Mouse (Mus musculus) cortical plate, adult 2 months (tissue): ENCODE measurements around the gene Edrf1. TPM values are rescaled to one million over a fixed set of nuclear protein-coding genes. Genes with fewer than 3 reads are reported as not detected.

Source experiments
- H3K27ac ChIP-seq: fragments of 200-500 bp; 2 replicates; pipeline ENCODE4 v1.5.1; 2012; ENCODE audit warnings: low read length, control low read depth, inconsistent platforms; ENCODE audit not compliant: insufficient read depth
- H3K4me1 ChIP-seq: fragments of 200-500 bp; 2 replicates; pipeline ENCODE4 v1.6.1; 2011; ENCODE audit warnings: low read length; ENCODE audit not compliant: control insufficient read depth, insufficient read depth
- H3K4me3 ChIP-seq: fragments of 200-500 bp; 2 replicates; pipeline ENCODE4 v1.5.1; 2011; ENCODE audit warnings: mild to moderate bottlenecking, low read length, control low read depth; ENCODE audit not compliant: insufficient read depth
- CTCF ChIP-seq: fragments of 200-500 bp; IDR thresholded peaks from 2 replicates; pipeline ENCODE4 v1.5.1; 2011; ENCODE audit warnings: mild to moderate bottlenecking, control low read depth, low read length; ENCODE audit not compliant: insufficient read depth; ENCODE audit errors: extremely low read depth
- POLR2A ChIP-seq: fragments of 200-500 bp; IDR thresholded peaks from 2 replicates; pipeline ENCODE4 v1.6.1; 2011; ENCODE audit warnings: mild to moderate bottlenecking, low read length, control low read depth; ENCODE audit not compliant: insufficient read depth; ENCODE audit errors: extremely low read depth
- polyA plus RNA-seq: library from polyadenylated mRNA; depleted of rRNA; stranded (reverse); fragments of >200 nt; gene quantifications from 2 replicates; pipeline ENCODE4 v1.2.3, GENCODE M21; 2012; rRNA removed

Gene Edrf1
- 20.2 and 22.2 TPM in 2 replicates for polyA plus RNA-seq

DNA sequence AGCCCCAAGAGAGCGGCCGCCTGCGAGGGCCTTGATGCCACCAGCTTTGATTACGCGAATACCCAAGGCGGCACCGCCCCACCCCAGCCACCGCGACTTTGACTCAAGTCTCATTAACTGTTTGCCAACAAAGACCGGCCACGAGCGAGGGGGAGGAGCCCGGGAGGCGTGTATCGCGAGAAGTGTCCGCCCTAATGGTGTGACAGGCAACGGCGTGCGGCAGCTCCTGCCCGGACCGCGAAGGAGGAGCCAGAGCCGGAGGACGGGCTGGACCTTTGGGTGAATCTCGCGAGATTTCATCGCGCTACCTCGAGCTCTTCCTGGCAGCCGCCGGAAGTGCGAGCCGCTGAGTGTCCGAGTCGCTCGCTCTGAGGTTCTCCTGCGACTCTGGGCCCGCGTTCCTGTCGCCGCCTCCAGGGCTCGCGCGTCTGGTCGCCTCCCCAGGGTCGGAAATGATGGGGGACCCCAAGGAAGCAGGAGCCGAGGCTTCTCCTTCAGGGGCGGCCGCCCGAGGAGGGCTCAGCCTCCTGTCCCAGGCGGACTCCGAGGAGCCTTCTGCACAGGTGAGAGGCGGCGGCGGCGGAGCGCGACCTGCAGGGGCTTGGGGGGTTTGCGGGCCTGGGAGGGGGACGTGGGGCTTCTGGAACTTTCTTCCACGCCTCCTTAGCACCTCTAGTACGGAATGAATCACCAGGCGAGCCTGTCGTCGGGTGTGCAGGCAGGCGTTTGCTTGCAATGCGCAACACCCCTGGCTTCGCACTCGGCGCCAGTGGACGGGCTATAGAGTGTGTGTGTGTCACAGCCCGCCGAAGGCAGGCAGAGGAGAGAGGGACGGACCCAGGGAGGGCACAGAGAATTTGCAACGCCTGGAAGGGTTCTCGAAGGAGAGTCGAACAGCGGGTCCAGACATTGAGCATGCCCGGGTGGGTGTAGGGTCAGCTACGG is at the start of gene Edrf1:
Gene Edrf1, plus strand, starts transcription at position 183 of the 945 bp plus-strand sequence.
- Histone ChIP-seq H3K4me1 (peaks cover 2% of the 10 kb centered on the region; the same call in 1 of the 2 replicates), H3K4me3 (peak within 1 kb of the TSS; percentile 79), H3K27ac (peak within 1 kb of the TSS; percentile 43; the same call in 1 of the 2 replicates)
- no peak for TF ChIP-seq CTCF
- TF ChIP-seq POLR2A, result peak; percentile 87

DNA sequence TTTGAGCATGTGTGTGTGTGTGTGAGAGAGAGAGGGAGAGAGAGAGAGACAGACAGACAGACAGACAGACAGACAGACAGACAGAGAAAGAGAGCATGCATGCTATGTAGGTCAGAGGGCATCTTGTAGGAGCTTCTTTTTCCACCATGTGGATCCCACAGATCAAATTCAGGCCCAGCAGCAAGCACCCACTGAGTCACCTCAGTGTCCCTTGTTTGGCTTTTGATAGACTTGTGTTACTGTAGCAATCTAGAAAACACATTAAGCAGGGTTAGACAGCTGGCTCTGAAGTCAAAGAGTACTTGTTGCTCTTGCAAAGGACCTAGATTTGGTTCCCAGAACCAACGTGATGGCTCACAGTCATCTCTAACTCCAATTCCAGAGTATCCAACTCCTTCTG is 45.6 kb upstream of the Edrf1 start:
- no peaks in the 10 kb centered on the region for H3K4me1 ChIP-seq
- H3K27ac ChIP-seq, result no peak overlapping the region
- H3K4me3 ChIP-seq, result no peak overlapping the region
- TF ChIP-seq CTCF (no peak), POLR2A (no peak)

DNA sequence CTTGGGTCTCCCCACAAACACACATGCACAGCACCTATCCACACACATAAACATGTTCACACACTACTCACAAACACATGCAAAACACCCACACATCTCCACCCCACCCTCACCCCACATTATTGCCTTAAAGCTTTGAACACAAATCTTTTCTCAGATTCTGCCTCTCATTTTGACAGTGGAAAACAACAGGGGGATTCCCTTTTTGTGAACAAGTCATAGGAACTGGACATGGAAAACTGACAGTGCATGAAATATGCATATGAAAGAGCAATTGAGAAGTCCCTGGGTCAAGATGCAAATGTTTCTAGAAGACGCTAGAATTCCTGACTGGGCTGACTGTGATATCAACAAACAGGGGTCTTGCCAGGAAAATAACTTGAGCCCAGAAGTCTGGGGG is 36.8 kb upstream of the Edrf1 start:
- no peak for TF ChIP-seq POLR2A
- no peak for TF ChIP-seq CTCF
- H3K4me3 ChIP-seq, result no peak overlapping the region
- H3K27ac ChIP-seq, result no peak overlapping the region
- no peaks in the 10 kb centered on the region for H3K4me1 ChIP-seq

DNA sequence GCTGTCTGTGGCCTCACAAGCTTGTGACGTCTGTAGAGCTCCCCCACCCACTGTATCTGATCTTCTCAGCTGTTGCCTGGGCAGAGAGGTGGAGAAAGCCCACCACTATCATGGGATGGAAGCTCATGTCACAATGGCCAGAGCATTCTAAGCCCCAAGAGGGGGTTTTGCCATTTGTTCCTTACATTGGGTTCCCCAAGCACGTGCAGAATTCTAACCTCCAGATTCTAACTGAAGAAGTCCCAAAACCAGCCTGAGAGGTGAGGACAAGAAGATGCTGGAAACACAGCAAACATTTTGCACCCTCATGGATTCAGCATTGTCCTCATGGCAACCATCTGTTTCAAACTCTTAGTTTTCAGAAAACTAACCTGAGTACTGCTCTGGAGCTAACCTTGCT is 35.3 kb upstream of the Edrf1 start, which contains the start of gene Tex36:
Gene Tex36, minus strand, starts transcription at position 101 of the 400 bp plus-strand sequence.
- no peak within 1 kb of the TSS for H3K27ac ChIP-seq
- TF ChIP-seq CTCF (no peak), POLR2A (no peak)
- no peak within 1 kb of the TSS for H3K4me3 ChIP-seq
- H3K4me1 ChIP-seq, result no peaks in the 10 kb centered on the region

DNA sequence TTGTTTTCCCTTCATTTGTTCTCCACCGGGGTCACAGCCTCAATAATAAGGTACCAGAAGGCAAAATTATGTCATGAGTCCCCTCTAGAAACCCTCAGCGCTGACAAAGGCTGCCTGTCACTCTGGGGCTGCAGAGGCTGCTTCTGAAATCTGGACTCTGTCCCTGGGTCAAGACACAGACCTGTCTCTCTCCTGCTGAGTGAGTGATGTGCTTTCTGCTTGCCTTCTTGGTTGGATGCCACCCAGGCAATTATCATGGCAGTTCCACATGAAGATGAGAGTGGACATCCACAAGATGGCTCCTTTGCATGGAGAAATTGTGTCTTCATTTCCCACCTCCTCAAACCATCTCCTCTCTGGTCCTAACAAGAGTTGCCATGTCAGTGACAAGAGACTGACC is 34.2 kb upstream of the Edrf1 start:
- Histone ChIP-seq H3K4me1 (peaks cover 2% of the 10 kb centered on the region), H3K4me3 (no peak overlapping the region), H3K27ac (no peak overlapping the region)
- no peak for TF ChIP-seq CTCF
- no peak for TF ChIP-seq POLR2A

DNA sequence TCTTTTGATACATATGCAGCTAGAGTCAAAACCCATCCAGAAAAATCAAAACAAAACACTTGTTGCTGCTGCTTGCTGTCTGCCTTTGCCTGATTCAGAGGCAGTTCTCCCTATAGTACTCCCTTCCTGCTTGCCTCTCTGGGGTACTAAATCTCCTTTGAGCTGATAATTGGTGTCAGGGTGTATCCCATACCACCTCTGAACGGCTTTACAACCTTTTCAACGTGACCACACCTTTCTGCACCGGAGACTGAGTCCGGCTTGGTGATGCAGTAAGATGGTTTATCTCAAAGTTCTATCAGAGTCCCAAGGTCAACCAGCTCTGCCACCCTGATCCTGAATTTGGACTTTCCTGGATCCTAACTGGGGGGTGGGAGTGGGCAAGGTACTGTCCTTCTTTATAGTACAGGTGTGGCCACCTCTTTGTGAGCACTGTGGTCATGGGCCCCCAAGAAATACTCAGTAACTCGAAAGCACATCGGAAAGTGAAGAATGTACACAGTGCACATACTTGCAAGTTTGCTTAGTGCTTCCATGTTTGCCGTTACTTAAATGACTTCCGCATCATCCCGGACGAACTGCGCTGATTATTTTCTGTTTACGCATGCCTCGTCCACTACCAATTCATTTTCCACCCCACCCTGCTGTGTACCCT is 32.8 kb upstream of the Edrf1 start:
- Histone ChIP-seq H3K4me3 (no peak overlapping the region), H3K4me1 (peaks cover 5% of the 10 kb centered on the region), H3K27ac (no peak overlapping the region)
- TF ChIP-seq CTCF (no peak), POLR2A (no peak)

DNA sequence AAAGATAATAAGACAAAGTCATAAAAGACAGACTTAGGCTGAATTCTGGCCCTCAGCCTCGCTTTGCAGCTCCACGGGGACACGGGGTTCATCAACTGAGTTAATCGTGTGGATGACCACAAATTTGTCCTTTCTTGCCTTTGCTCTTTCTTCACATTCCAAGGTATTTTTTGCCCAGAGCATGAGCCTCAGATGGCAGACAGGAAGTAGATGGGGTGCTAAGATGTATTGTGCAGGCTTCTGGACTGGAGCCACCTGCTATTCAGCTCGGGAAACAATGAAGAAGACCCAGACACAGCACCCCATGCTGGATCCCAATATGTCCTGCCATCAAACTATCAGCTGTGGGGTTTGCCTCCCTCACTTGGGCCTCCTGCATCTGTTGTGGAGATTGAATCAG is 30.0 kb upstream of the Edrf1 start:
- TF ChIP-seq CTCF (no peak), POLR2A (no peak)
- H3K27ac ChIP-seq, result no peak overlapping the region
- H3K4me1 ChIP-seq, result peaks cover 5% of the 10 kb centered on the region
- H3K4me3 ChIP-seq, result no peak overlapping the region

DNA sequence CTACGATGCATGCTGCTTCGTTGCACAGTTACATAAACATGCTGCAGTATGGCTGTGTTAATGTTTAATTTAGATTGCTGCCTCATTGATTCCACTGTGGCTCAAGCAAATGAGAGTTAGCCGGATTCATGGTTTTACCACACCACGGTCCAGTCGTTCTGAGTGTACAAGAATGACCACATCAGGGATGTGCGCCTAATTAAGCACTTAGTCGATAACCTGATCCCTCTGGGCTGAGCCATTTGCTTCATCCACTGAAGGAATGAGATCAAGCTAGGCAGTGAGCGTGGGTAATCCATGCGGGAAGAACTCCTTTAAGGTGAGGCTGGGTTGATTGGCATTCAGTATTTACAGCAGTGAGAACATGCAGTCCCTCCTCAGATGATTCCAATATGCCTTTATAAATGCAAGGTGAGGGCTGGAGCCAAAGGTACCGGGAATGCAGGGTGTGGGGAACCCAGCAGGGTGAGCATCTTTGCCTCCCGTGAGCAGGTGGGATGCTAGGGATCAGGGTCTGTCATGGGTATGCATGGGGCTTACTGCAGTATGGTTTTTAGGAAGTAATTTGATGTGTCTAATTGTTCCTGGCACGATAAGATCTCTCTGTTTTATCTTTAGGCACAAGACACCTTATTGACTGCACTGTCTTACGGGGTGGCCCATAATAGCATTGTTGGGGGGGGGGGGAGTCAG is 29.3 kb upstream of the Edrf1 start:
- no peak overlapping the region for H3K27ac ChIP-seq
- H3K4me1 ChIP-seq, result peaks cover 5% of the 10 kb centered on the region
- H3K4me3 ChIP-seq, result no peak overlapping the region
- no peak for TF ChIP-seq CTCF
- TF ChIP-seq POLR2A, result no peak

DNA sequence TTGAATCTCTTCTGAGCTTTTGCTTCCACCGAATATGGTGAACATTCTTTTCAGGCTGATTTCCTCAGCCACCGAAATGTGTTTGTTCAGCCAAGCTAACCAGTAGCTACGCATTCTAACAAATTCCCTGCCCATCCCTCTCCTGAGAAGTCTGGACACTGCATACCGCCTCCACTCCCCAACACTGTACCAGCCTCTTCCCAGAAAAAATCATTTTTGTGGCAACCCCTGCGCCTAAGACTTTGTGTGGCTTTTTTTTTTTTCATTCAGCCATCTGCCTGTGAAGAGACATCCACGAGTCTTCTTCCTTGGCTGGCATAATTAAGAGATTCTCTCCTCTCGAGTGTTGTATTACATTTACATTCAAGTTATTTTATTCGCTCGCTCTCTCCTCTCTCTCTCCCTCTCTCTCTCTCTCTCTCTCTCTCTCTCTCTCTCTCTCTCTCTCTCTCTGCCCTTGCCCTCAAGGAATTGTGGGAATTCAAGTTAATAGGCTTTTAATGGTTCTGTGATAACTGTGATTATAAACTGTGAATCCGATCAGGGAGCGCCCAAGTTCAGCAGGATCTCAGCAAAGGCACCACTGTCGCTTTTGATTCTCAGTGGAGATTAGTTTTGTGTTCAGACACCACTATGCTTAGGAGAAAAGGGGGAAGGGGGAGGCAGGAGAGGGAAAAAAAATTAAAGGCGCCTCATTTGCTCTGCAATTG is 28.6 kb upstream of the Edrf1 start:
- Histone ChIP-seq H3K27ac (no peak overlapping the region), H3K4me1 (peaks cover 5% of the 10 kb centered on the region), H3K4me3 (no peak overlapping the region)
- TF ChIP-seq CTCF (no peak), POLR2A (no peak)
